Mouse (Mus musculus) erythroblast, embryonic 14.5 days (primary cell): Measurements from ENCODE around the gene Olfr1378.

Experiments
- GATA1 ChIP-seq: IDR thresholded peaks from 2 replicates; pipeline ENCODE4 v1.6.1; 2012; ENCODE audit warnings: low read length, inconsistent platforms, mixed read lengths
- TAL1 ChIP-seq: IDR thresholded peaks from 3 replicates; pipeline ENCODE4 v1.6.1; 2012; ENCODE audit warnings: low read length, inconsistent platforms, mixed read lengths

DNA sequence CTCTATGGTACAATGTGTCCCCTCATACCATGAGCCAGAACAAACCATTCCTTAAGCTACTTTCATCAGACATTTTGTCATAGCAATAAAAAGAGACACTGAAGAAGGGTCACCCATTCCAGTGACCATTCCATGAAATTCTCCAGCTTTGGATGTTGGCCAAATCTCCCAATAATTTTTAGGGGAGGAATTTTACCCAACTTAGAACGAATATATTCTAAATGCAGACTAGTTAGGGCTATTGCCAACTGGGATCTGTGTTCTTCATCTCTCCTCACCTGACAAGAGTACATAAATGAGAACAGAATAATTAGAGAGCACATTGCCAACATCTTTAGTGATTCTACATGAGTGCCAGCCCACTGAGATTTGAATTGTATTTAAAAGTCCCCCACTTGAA lies 47.6 kb downstream of the Olfr1378 start, which contains the start of gene Olfr54:
- TF ChIP-seq TAL1 (no peak), GATA1 (no peak)
